Mouse (Mus musculus) midbrain, postnatal 0 days (tissue): ENCODE results near the gene Celsr1. TPM values are rescaled to one million over a fixed set of nuclear protein-coding genes. Genes with fewer than 3 reads are reported as not detected.

Experiments used
- ATAC-seq: fragments of 200-750 bp; cut with Nextera tagmentation; 2 replicates; pipeline ENCODE4 v1.8.0; 2017; ENCODE audit warnings: moderate number of reproducible peaks, mild to moderate bottlenecking, moderate TSS enrichment, moderate library complexity; ENCODE audit not compliant: low FRiP score
- DNase-seq: peaks from one replicate; pipeline ENCODE4 v3.0.0-alpha.2; 2015; ENCODE audit warnings: low spot score
- H3K27ac ChIP-seq: fragments of 300-500 bp; sonication (generic); 2 replicates; pipeline ENCODE4 v1.5.1; 2014; ENCODE audit warnings: low read depth, mild to moderate bottlenecking, low read length, mixed read lengths
- H3K27me3 ChIP-seq: fragments of 300-500 bp; sonication (generic); 2 replicates; pipeline ENCODE4 v1.6.1; 2014; ENCODE audit warnings: low read length, control low read depth, mixed read lengths; ENCODE audit not compliant: insufficient read depth
- H3K36me3 ChIP-seq: fragments of 300-500 bp; sonication (generic); 2 replicates; pipeline ENCODE4 v1.6.1; 2014; ENCODE audit warnings: low read length, control low read depth, mixed read lengths; ENCODE audit not compliant: insufficient read depth
- H3K4me1 ChIP-seq: fragments of 300-500 bp; sonication (generic); 2 replicates; pipeline ENCODE4 v1.6.1; 2014; ENCODE audit warnings: mild to moderate bottlenecking, control low read depth, antibody characterized with exemption, low read length, mixed read lengths; ENCODE audit not compliant: insufficient read depth
- H3K4me2 ChIP-seq: fragments of 300-500 bp; sonication (generic); 2 replicates; pipeline ENCODE4 v1.6.1; 2014; ENCODE audit warnings: low read depth, mild to moderate bottlenecking, low read length, mixed read lengths; ENCODE audit not compliant: poor library complexity, severe bottlenecking
- H3K4me3 ChIP-seq: fragments of 300-500 bp; sonication (generic); 2 replicates; pipeline ENCODE4 v1.5.1; 2014; ENCODE audit warnings: low read depth, mild to moderate bottlenecking, low read length, moderate library complexity
- H3K9ac ChIP-seq: fragments of 300-500 bp; sonication (generic); replicated peaks from 2 replicates; pipeline ENCODE4 v1.6.1; 2014; ENCODE audit warnings: mild to moderate bottlenecking, low read length, moderate library complexity, mixed read lengths; ENCODE audit not compliant: poor library complexity, severe bottlenecking
- H3K9me3 ChIP-seq: fragments of 300-500 bp; sonication (generic); 2 replicates; pipeline ENCODE4 v1.6.1; 2016; ENCODE audit warnings: low read length, control low read depth
- CTCF ChIP-seq: IDR thresholded peaks from 2 replicates; pipeline ENCODE4 v1.5.1; 2016; ENCODE audit warnings: antibody characterized with exemption, mild to moderate bottlenecking
- WGBS: fragments of 180-500 bp; shearing (Covaris S2); extraction: QIAGEN DNeasy Blood & Tissue Kit; methylation state at CpG from one replicate; pipeline ENCODE4 v1.1.7; 2014; 5-methylcytosine and 5-hydroxymethylcytosine counted together
- polyA plus RNA-seq: library from polyadenylated mRNA; unstranded; fragments of >200 nt; fragmentation: Nextera tagmentation; extraction: Ambion mirVana; gene quantifications from 2 replicates; pipeline ENCODE4 v1.2.1, GENCODE M21; 2015
- total RNA-seq: library from RNA; depleted of rRNA; stranded (reverse); fragments of >200 nt; gene quantifications from 2 replicates; pipeline ENCODE4 v1.2.3, GENCODE M21; 2014

Celsr1 gene
- total and polyA plus RNA-seq, 2 experiments from 2014 or later = 0.79 to 15.0 TPM

- Histone ChIP-seq H3K27ac (no peak overlapping the region), H3K4me3 (no peak overlapping the region), H3K9me3 (no peaks in the 10 kb centered on the region), H3K27me3 (no peaks in the 10 kb centered on the region), H3K4me1 (no peaks in the 10 kb centered on the region), H3K9ac (no peak overlapping the region), H3K4me2 (no peak overlapping the region), H3K36me3 (no peaks in the 10 kb centered on the region)
- 88% methylated on average over 9 of the region's 9 CpGs for WGBS
- DNase-seq (no peak), ATAC-seq (no peak)
- no peak for TF ChIP-seq CTCF
Observed at GRCm38 (mm10) chr15:86021971-86022370, 11.6 kb downstream of the Celsr1 start.

DNA sequence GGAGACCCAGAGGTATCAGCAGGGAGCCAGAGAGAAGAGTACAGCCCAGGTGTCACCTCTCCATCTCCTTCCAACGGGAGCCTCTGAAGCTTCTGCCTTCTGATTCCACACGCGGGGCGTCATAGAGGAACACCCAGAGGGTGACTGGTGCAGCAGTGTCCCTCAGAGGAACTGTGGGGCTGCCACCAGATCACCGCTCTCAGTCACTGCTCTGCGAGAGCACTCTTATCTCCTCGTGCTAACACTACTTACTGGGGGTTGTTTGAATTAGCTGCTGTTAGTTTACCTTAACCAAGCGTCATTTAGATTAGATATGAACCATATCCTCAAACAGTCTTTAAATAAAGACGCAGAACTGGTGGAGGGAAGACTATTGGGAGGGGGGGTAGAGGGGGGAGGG lies 12.3 kb downstream of the Celsr1 start:
- no peak overlapping the region for H3K27ac ChIP-seq
- WGBS = 85% methylated on average over 9 of the region's 9 CpGs
- no peak overlapping the region for H3K4me2 ChIP-seq
- H3K4me3 ChIP-seq = no peak overlapping the region
- DNase-seq (no peak), ATAC-seq (no peak)
- no peaks in the 10 kb centered on the region for H3K9me3 ChIP-seq
- no peaks in the 10 kb centered on the region for H3K4me1 ChIP-seq
- H3K9ac ChIP-seq = no peak overlapping the region
- no peaks in the 10 kb centered on the region for H3K27me3 ChIP-seq
- TF ChIP-seq CTCF = no peak
- H3K36me3 ChIP-seq = no peaks in the 10 kb centered on the region

DNA sequence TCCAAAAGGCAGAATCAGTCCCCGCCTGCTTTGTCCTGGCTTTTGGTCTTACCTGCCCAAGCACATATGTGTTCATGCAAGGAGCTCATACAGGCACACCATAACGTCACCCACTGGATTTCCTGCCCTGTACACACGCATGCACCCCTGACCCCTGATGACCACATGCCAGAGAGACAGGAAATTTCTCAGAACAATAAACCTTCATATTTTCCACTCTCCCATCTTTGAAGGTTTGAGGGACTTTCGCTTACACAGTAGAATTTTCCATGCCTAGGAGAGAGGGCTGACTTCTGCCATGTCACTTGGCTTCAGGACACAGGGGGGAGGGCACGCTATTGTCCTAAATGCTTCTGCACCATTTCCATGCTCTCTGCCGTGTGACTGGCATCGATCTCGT lies 13.6 kb downstream of the Celsr1 start:
- DNase-seq (no peak), ATAC-seq (no peak)
- WGBS = 67% methylated on average over 8 of the region's 8 CpGs
- Histone ChIP-seq H3K36me3 (no peaks in the 10 kb centered on the region), H3K4me1 (no peaks in the 10 kb centered on the region), H3K27ac (no peak overlapping the region), H3K27me3 (no peaks in the 10 kb centered on the region), H3K9ac (0 out of 2 replicates have a peak overlapping the region, but pooled peaks have one; percentile 5), H3K9me3 (no peaks in the 10 kb centered on the region), H3K4me3 (no peak overlapping the region), H3K4me2 (no peak overlapping the region)
- no peak for TF ChIP-seq CTCF

GRCm38 (mm10) chr15:86018753-86019512 lies 14.6 kb downstream of the Celsr1 start:
- Histone ChIP-seq H3K27ac (no peak overlapping the region), H3K9ac (no peak overlapping the region), H3K4me1 (no peaks in the 10 kb centered on the region), H3K4me2 (no peak overlapping the region), H3K4me3 (no peak overlapping the region), H3K9me3 (no peaks in the 10 kb centered on the region), H3K36me3 (no peaks in the 10 kb centered on the region), H3K27me3 (no peaks in the 10 kb centered on the region)
- TF ChIP-seq CTCF = peak; percentile 39; the same call in 1 of the 2 replicates
- DNase-seq = no peak
- ATAC-seq = no peak
- WGBS = 97% methylated on average over 5 of the region's 5 CpGs

GRCm38 (mm10) chr15:86017336-86017735 lies 16.2 kb downstream of the Celsr1 start:
- no peak for ATAC-seq
- no peak for TF ChIP-seq CTCF

DNA sequence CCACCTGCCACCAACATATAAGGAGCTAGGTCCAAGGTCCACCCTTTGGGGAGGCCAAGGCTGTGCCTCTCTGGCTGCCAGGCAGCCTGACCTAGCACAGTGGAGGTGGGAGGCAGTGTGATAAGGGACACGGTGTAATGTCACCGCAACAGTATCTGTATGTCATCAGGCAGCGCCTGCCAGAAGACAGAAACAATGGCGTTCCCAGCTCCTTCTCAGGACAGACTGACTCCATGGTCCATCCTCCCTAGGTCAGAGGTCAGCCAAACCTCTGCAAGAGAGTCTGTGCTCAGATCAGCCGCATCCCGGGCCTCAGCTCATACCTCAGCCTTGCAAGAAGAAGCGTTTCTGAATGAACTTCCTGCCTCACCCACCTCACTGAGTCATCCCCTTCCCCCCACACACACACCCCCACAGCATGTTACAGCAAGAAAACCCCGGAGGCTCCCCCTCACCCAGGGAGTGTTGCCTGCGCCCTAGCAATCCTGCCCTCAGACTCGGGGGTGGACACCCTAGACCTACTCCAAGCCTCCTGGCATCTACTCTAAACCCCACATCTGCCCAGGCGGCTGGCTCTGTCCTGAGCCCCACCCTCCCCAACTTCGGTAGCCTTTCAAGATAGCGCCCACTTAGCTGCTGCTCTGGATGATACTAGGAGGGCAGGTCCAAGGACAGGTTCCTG lies 17.6 kb downstream of the Celsr1 start:
- Histone ChIP-seq H3K27me3 (no peaks in the 10 kb centered on the region), H3K4me1 (peaks cover 10% of the 10 kb centered on the region; the same call in 1 of the 2 replicates), H3K36me3 (no peaks in the 10 kb centered on the region), H3K9ac (no peak overlapping the region), H3K9me3 (no peaks in the 10 kb centered on the region), H3K27ac (no peak overlapping the region), H3K4me2 (no peak overlapping the region), H3K4me3 (no peak overlapping the region)
- no peak for ATAC-seq
- no peak for TF ChIP-seq CTCF
- WGBS = 70% methylated on average over 13 of the region's 13 CpGs
- DNase-seq = no peak

More at GRCm38 (mm10) chr15:86017336-86017735, 16.2 kb downstream of the Celsr1 start:
- DNase-seq = no peak
- WGBS = 97% methylated on average over 6 of the region's 6 CpGs
- H3K4me2 ChIP-seq = no peak overlapping the region
- H3K9ac ChIP-seq = no peak overlapping the region
- H3K27me3 ChIP-seq = no peaks in the 10 kb centered on the region
- no peak overlapping the region for H3K4me3 ChIP-seq
- no peak overlapping the region for H3K27ac ChIP-seq
- H3K4me1 ChIP-seq = peaks cover 10% of the 10 kb centered on the region; the same call in 1 of the 2 replicates
- H3K36me3 ChIP-seq = no peaks in the 10 kb centered on the region
- H3K9me3 ChIP-seq = no peaks in the 10 kb centered on the region
